Mouse (Mus musculus) lung, embryonic 14.5 days (tissue): ENCODE data around the gene Gm20388. TPM values are rescaled to one million over a fixed set of nuclear protein-coding genes. Genes with fewer than 3 reads are reported as not detected.

Experiments used
- ATAC-seq: fragments of 200-750 bp; cut with Nextera tagmentation; 2 replicates; pipeline ENCODE4 v1.8.0; 2017; ENCODE audit warnings: mild to moderate bottlenecking, moderate TSS enrichment, moderate library complexity; ENCODE audit not compliant: insufficient read depth
- DNase-seq: peaks from one replicate; pipeline ENCODE4 v3.0.0-alpha.2; 2015
- H3K27ac ChIP-seq: fragments of 300-500 bp; sonication (generic); 2 replicates; pipeline ENCODE4 v1.5.1; 2014; ENCODE audit warnings: low read depth, mild to moderate bottlenecking, moderate library complexity
- H3K27me3 ChIP-seq: fragments of 300-500 bp; sonication (generic); 2 replicates; pipeline ENCODE4 v1.6.1; 2014; ENCODE audit warnings: low read length, control low read depth; ENCODE audit not compliant: insufficient read depth
- H3K36me3 ChIP-seq: fragments of 300-500 bp; sonication (generic); 2 replicates; pipeline ENCODE4 v1.6.1; 2014; ENCODE audit warnings: control low read depth; ENCODE audit not compliant: insufficient read depth
- H3K4me1 ChIP-seq: fragments of 300-500 bp; sonication (generic); 2 replicates; pipeline ENCODE4 v1.6.1; 2014; ENCODE audit warnings: antibody characterized with exemption, control low read depth; ENCODE audit not compliant: insufficient read depth
- H3K4me2 ChIP-seq: fragments of 300-500 bp; sonication (generic); 2 replicates; pipeline ENCODE4 v1.6.1; 2014; ENCODE audit warnings: mild to moderate bottlenecking
- H3K4me3 ChIP-seq: fragments of 300-500 bp; sonication (generic); 2 replicates; pipeline ENCODE4 v1.5.1; 2014; ENCODE audit warnings: low read depth, low read length
- H3K9ac ChIP-seq: fragments of 300-500 bp; sonication (generic); 2 replicates; pipeline ENCODE4 v1.6.1; 2014
- H3K9me3 ChIP-seq: fragments of 300-500 bp; sonication (generic); 2 replicates; pipeline ENCODE4 v1.6.1; 2016; ENCODE audit warnings: low read depth, low read length, control low read depth
- CTCF ChIP-seq: IDR thresholded peaks from 2 replicates; pipeline ENCODE4 v1.5.1; 2016; ENCODE audit warnings: antibody characterized with exemption, low read depth
- WGBS: fragments of 180-500 bp; shearing (Covaris S2); extraction: QIAGEN DNeasy Blood & Tissue Kit; methylation state at CpG from one replicate; pipeline ENCODE4 v1.1.7; 2014; 5-methylcytosine and 5-hydroxymethylcytosine counted together
- polyA plus RNA-seq: library from polyadenylated mRNA; unstranded; fragments of >200 nt; fragmentation: Nextera tagmentation; extraction: Ambion mirVana; gene quantifications from 2 replicates; pipeline ENCODE4 v1.2.1, GENCODE M21; 2014

Gm20388 gene
- polyA plus RNA-seq, 1 experiment from 2014 or later: not detected

DNA sequence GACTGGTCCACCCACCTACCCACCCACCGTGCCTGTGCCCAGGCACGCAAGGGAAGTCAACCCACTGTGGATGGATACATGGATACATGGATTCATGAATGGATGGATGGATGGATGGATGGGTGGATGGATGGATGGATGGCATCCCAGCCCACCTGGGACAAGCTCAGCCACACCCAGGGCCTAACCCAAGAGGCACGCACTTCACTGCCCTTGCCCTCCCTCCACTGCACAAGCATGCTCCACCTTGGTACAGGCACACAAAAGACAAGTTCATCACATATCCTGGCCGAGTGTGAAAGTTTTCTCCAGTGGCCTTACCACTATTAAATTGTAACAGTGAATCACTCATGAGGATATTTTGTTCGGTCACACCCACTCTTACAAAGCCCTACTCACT, 3713.6 kb downstream of the Gm20388 start:
- H3K4me3 ChIP-seq: no peak overlapping the region
- H3K27me3 ChIP-seq: peaks cover 11% of the 10 kb centered on the region
- TF ChIP-seq CTCF: no peak
- no peak overlapping the region for H3K4me2 ChIP-seq
- ATAC-seq (no peak), DNase-seq (no peak)
- 60% methylated on average over 5 of the region's 5 CpGs for WGBS
- H3K4me1 ChIP-seq: no peaks in the 10 kb centered on the region
- no peak overlapping the region for H3K27ac ChIP-seq
- no peak overlapping the region for H3K9ac ChIP-seq
- H3K9me3 ChIP-seq: no peaks in the 10 kb centered on the region
- no peaks in the 10 kb centered on the region for H3K36me3 ChIP-seq

DNA sequence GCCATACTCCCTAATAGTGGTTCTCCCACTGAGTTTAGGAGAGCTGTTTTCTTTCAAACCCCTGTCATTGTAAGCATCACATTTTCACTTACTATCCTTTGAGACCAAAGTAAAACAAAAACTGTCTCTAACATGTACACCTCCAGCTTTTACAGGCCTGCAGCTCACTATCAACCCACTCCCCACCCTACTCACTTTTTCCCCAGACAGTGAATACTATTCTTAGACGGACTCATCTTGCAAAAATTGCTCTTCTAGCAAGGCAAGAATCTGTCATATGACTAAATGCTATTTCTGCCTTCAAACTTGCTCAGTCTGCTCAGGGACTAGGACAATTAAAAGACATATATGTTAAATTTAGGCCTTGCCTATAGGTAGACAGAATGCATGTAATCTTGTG, 3714.1 kb downstream of the Gm20388 start:
- Histone ChIP-seq H3K9ac (no peak overlapping the region), H3K27me3 (peaks cover 11% of the 10 kb centered on the region), H3K4me1 (no peaks in the 10 kb centered on the region), H3K9me3 (no peaks in the 10 kb centered on the region), H3K4me3 (no peak overlapping the region), H3K4me2 (no peak overlapping the region), H3K27ac (no peak overlapping the region), H3K36me3 (no peaks in the 10 kb centered on the region)
- DNase-seq (no peak), ATAC-seq (no peak)
- WGBS: 50% methylated on average over 1 of the region's 1 CpGs
- TF ChIP-seq CTCF: no peak

DNA sequence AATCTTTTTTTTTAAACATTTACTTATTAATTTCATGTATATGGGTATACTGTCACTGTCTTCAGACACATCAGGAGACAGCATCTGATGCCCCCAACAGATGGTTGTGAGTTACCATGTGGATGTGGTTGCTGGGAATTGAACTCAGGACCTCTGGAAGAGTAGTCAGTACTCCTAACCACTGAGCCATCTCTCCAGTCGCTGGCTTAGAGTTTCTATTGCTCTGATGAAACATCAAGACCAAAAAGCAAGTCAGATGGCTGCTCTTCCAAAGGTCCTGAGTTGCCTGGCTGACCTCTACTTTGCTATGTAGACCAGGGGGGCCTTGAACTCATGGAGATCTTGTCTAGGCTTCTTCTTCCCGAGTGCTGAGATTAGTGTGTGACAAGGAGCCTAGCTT, 3715.1 kb downstream of the Gm20388 start:
- no peak for ATAC-seq
- TF ChIP-seq CTCF: no peak

DNA sequence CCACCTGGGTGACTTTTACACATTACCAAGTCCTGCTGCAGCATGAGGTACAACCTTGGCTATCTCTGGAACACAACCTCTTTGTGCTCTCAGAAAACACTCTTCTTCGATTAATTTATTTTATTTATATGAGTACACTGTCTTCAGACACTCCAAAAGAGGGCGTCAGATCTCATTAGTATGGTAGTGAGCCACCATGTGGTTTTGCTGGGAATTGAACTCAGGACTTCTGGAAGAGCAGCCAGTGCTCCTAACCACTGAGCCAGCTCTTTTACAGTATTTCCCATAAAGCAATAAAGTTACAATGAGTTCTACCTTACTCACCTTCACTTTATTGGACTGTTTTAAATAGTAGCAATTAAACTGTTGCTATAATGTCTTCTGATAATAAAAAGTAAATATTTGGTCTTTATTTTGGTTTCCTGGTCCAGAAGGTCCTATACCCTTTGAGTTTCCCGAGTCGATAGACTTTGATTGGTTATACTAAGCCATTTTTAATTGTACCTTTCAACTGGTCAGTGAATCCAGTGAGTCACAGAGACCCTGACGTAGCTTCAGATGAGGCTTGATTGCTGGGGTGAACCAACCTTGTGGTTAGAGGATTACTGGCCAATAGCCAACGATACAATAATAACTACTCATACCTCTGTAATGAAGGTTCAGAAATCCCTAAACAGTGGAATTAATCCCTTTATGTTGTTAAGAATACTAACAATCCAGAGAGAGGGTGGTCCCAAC, 3716.9 kb downstream of the Gm20388 start:
- H3K4me1 ChIP-seq: no peaks in the 10 kb centered on the region
- no peak overlapping the region for H3K27ac ChIP-seq
- no peak overlapping the region for H3K4me2 ChIP-seq
- ATAC-seq (no peak), DNase-seq (no peak)
- no peaks in the 10 kb centered on the region for H3K9me3 ChIP-seq
- no peak overlapping the region for H3K4me3 ChIP-seq
- H3K36me3 ChIP-seq: no peaks in the 10 kb centered on the region
- H3K27me3 ChIP-seq: peaks cover 11% of the 10 kb centered on the region
- no peak overlapping the region for H3K9ac ChIP-seq
- 57% methylated on average over 6 of the region's 6 CpGs for WGBS
- peak; percentile 11; the same call in 1 of the 2 replicates for TF ChIP-seq CTCF

More for the DNA sequence above, 3715.1 kb downstream of the Gm20388 start:
- H3K9me3 ChIP-seq: no peaks in the 10 kb centered on the region
- no peak overlapping the region for H3K9ac ChIP-seq
- DNase-seq: no peak
- H3K27me3 ChIP-seq: peaks cover 11% of the 10 kb centered on the region
- H3K36me3 ChIP-seq: no peaks in the 10 kb centered on the region
- H3K4me2 ChIP-seq: no peak overlapping the region
- 22% methylated on average over 2 of the region's 2 CpGs for WGBS
- no peaks in the 10 kb centered on the region for H3K4me1 ChIP-seq
- H3K4me3 ChIP-seq: no peak overlapping the region
- H3K27ac ChIP-seq: no peak overlapping the region

DNA sequence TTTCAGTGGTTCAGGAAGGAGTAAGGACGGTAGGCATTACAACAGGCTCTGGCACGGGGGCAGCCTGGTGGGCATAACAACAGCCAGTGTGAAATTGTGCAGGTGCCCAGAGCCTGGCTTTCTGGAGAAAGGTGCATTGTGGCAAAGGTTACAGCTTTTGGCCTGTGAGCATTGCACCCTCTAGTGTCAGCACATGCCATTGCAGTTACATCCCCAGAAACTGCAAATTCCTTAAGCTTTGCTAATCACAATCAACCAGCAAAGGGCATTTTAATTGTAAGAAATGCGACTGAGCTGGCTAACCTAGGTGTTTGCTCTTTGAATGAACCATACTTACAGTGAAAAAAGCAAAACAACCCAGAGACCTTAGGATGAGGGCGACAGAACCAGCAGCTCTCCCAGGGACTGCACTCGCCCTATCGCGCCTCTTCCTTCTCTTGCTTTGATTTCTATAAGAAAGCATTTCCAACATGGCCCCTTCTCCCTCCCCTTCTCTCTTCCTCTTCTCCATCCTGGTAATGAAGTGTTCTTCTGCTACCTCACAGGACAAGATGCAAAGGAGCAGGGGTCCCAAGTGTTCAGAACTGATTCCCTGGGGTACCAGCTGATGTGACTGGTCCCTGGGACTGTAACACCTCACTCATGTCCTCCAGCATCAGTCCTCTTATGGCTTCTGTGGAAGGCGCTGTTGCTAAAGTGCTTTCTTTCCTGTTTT, 3717.8 kb downstream of the Gm20388 start:
- H3K27me3 ChIP-seq: peaks cover 11% of the 10 kb centered on the region
- peak overlapping the region; percentile 25 for H3K4me3 ChIP-seq
- H3K4me2 ChIP-seq: peak overlapping the region; percentile 66
- H3K27ac ChIP-seq: no peak overlapping the region
- peak; percentile 19; the same call in 1 of the 2 replicates for ATAC-seq
- 0 out of 2 replicates have a peak overlapping the region, but pooled peaks have one; percentile 0 for H3K9ac ChIP-seq
- H3K36me3 ChIP-seq: no peaks in the 10 kb centered on the region
- H3K9me3 ChIP-seq: no peaks in the 10 kb centered on the region
- peak; percentile 85 for TF ChIP-seq CTCF
- no peaks in the 10 kb centered on the region for H3K4me1 ChIP-seq
- peak; percentile 81 for DNase-seq
- 2% methylated on average over 8 of the region's 8 CpGs for WGBS

DNA sequence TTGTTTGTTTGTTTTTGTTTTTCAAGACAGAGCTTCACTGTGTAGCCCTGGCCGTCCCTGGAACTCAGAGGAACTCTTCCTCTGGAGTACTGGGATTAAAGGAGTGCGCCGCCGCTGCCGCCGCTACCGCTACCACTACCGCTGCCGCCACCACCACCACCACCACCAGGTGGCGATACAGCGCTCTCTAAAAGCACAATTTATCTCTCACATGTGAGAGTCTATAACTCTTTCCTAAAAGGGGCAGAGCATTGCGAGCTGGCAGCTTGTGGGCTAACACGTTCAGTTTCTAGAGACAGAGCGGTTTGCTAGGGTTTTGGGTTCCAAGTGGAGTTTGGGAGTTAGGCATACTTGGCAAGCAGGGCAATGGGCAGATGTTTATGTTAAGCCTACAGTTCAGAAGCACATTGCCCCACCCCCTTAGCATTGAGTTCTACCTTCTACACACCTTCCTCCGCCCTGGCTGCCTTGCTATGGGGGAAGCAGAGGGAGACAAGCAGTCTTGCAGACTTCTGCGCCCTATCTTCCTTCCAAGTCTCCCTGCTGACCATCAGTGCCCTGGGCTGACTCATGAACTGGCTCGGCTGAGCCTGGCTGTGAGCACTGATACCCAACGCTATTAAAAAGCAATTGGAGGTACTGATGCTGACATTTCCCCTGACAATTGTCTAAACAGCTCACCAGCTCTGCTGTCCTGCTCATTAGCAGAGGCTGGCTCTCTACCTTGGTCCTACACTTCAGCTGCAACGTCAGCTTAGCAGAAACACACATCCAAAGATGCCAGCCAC, 3718.5 kb downstream of the Gm20388 start:
- peak; percentile 95 for TF ChIP-seq CTCF
- Histone ChIP-seq H3K4me3 (peak overlapping the region; percentile 25), H3K4me1 (no peaks in the 10 kb centered on the region), H3K27ac (no peak overlapping the region), H3K9me3 (no peaks in the 10 kb centered on the region), H3K9ac (0 out of 2 replicates have a peak overlapping the region, but pooled peaks have one; percentile 0), H3K4me2 (peak overlapping the region; percentile 66), H3K27me3 (peaks cover 11% of the 10 kb centered on the region), H3K36me3 (no peaks in the 10 kb centered on the region)
- DNase-seq: peak; percentile 96
- WGBS: 5% methylated on average over 19 of the region's 19 CpGs
- ATAC-seq: peak; percentile 55
